Mouse (Mus musculus): Measurements from ENCODE around the gene Edem3. TPM values are rescaled to one million over a fixed set of nuclear protein-coding genes. Genes with fewer than 3 reads are reported as not detected.
"Not testable (repeated sequence)": the region's sequence is repeated elsewhere in the genome, so short reads cannot be mapped to it uniquely, and the experiment has no call there.

Gene Edem3
- polyA plus RNA-seq, 1 experiment from 2014 or later = 12.9 TPM

- DNase-seq (ENCODE audit: low spot score) = no peak
- H3K4me3 ChIP-seq = no peak overlapping the region
- no peak overlapping the region for H3K27ac ChIP-seq
- no peaks in the 10 kb centered on the region for H3K9me3 ChIP-seq
- H3K4me1 ChIP-seq (replicated peaks) = no peaks in the 10 kb centered on the region
- 87% methylated on average over 5 of the region's 5 CpGs for WGBS
- H3K27me3 ChIP-seq (ENCODE audit: insufficient read depth, poor library complexity, severe bottlenecking) = no peaks in the 10 kb centered on the region
- H3K36me3 ChIP-seq = peaks cover 32% of the 10 kb centered on the region
Measured at GRCm38 (mm10) chr1:151786406-151786805, 31.2 kb downstream of the Edem3 start.

DNA sequence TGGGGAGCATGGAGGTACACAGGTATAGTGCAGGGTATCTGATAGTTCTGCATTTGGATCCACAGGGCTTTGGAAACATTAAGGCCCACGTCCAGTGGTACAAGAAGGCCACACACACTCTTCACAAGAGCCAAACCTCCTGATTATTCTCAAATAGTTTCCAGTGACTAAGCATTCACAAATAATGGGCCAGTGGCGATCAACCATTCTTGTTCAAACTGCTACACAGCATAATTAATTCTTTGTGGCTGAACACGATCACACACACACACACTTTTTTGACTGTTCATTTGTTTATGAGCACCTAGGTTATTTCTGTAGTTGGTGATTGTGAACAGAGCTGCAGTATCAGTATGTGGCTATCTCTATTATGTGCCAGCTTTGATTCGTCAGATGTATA, 34.0 kb downstream of the Edem3 start:
- H3K27me3 ChIP-seq (ENCODE audit: insufficient read depth, poor library complexity, severe bottlenecking) = no peaks in the 10 kb centered on the region
- no peak overlapping the region; the same call in 1 of the 2 replicates for H3K27ac ChIP-seq
- DNase-seq (ENCODE audit: low spot score) = no peak
- no peak overlapping the region for H3K4me3 ChIP-seq
- peaks cover 25% of the 10 kb centered on the region for H3K36me3 ChIP-seq
- 71% methylated on average over 4 of the region's 4 CpGs for WGBS
- H3K9me3 ChIP-seq = no peaks in the 10 kb centered on the region
- no peaks in the 10 kb centered on the region for H3K4me1 ChIP-seq (replicated peaks)

GRCm38 (mm10) chr1:151792076-151792475, 36.9 kb downstream of the Edem3 start:
- not testable (repeated sequence) for H3K27me3 ChIP-seq (ENCODE audit: insufficient read depth, poor library complexity, severe bottlenecking); H3K4me3 ChIP-seq; H3K27ac ChIP-seq; DNase-seq (ENCODE audit: low spot score); H3K4me1 ChIP-seq (replicated peaks); H3K9me3 ChIP-seq
- peaks cover 26% of the 10 kb centered on the region for H3K36me3 ChIP-seq
- 92% methylated on average over 8 of the region's 8 CpGs for WGBS

DNA sequence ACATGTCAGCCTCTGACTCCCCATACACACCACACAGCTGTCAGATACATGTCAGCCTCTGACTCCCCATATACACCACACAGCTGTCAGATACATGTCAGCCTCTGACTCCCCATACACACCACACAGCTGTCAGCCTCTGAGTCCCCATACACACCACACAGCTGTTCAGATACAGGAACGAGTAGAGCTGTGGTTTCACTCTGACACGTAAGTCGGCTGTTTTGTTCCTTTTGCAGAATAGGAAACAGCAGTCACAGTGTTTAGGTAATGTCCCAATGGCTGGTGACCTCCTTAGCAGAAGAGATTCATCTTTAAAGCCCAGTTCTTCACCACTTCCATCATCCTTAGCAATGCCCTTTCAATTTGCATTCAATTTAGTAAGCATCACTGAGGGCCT, 47.6 kb downstream of the Edem3 start:
- not testable (repeated sequence) for H3K9me3 ChIP-seq; H3K4me1 ChIP-seq (replicated peaks); H3K4me3 ChIP-seq; H3K27me3 ChIP-seq (ENCODE audit: insufficient read depth, poor library complexity, severe bottlenecking); H3K27ac ChIP-seq; DNase-seq (ENCODE audit: low spot score)
- peaks cover 71% of the 10 kb centered on the region for H3K36me3 ChIP-seq
- 83% methylated on average over 3 of the region's 3 CpGs for WGBS

- no peaks in the 10 kb centered on the region for H3K27me3 ChIP-seq (ENCODE audit: insufficient read depth, poor library complexity, severe bottlenecking)
- peaks cover 7% of the 10 kb centered on the region for H3K4me1 ChIP-seq (replicated peaks)
- H3K9me3 ChIP-seq = no peaks in the 10 kb centered on the region
- peaks cover 64% of the 10 kb centered on the region for H3K36me3 ChIP-seq
- DNase-seq (ENCODE audit: low spot score) = no peak
- 91% methylated on average over 5 of the region's 5 CpGs for WGBS
- no peak overlapping the region for H3K4me3 ChIP-seq
- H3K27ac ChIP-seq = no peak overlapping the region
Measured at GRCm38 (mm10) chr1:151807286-151807685, 52.1 kb downstream of the Edem3 start.

DNA sequence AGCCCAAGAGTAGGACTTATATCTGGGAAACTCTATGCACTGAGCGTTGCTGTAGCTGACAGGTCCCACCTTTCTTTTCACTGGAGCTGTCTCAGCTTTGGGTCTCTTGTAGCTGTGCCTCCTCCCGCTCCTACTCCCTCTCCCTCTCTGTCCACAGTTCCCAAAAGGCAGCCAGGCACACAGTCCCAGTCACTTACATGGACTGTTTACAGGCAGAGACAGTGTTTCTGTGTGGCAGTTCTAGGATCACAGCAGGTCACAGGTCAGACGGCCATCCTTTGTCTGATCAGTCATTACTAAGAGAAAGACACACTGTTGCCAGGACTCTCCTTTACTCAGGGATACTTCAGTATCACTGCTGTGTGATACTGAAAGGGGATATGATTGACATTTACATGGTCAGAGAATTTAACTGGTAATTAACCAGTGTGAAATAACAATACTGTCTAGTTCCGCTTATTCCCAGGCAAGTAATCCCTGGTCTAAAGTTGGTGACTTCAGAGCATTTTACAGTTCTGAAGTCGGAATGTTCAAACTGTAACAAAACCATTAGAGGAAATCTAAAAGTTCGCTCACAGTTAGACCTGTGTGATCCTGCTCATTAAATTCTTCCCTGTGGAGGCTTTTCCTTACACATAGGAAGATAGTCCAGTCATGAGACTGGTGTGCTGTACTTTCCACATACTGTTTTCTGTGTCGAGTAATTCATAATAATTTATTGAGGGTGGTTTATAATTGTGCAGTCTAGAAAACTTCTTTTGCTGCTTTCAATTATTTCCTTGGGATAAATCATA, 55.7 kb downstream of the Edem3 start:
- Histone ChIP-seq H3K4me3 (no peak overlapping the region), H3K27ac (no peak overlapping the region), H3K9me3 (no peaks in the 10 kb centered on the region), H3K36me3 (peaks cover 66% of the 10 kb centered on the region), H3K27me3 (ENCODE audit: insufficient read depth, poor library complexity, severe bottlenecking) (no peaks in the 10 kb centered on the region), H3K4me1 (replicated peaks) (peaks cover 7% of the 10 kb centered on the region)
- peak; percentile 44 for DNase-seq (ENCODE audit: low spot score)
- WGBS = 61% methylated on average over 7 of the region's 7 CpGs

- Histone ChIP-seq H3K4me1 (replicated peaks) (peaks cover 7% of the 10 kb centered on the region), H3K27ac (no peak overlapping the region), H3K4me3 (no peak overlapping the region), H3K36me3 (peaks cover 68% of the 10 kb centered on the region), H3K9me3 (no peaks in the 10 kb centered on the region), H3K27me3 (ENCODE audit: insufficient read depth, poor library complexity, severe bottlenecking) (no peaks in the 10 kb centered on the region)
- 90% methylated on average over 16 of the region's 16 CpGs for WGBS
- DNase-seq (ENCODE audit: low spot score) = no peak
Measured at GRCm38 (mm10) chr1:151811456-151811855, 56.3 kb downstream of the Edem3 start.

GRCm38 (mm10) chr1:151812004-151812712, 57.0 kb downstream of the Edem3 start:
- H3K27me3 ChIP-seq (ENCODE audit: insufficient read depth, poor library complexity, severe bottlenecking) = no peaks in the 10 kb centered on the region
- no peak for DNase-seq (ENCODE audit: low spot score)
- no peak overlapping the region for H3K27ac ChIP-seq
- 85% methylated on average over 13 of the region's 13 CpGs for WGBS
- H3K9me3 ChIP-seq = no peaks in the 10 kb centered on the region
- no peak overlapping the region for H3K4me3 ChIP-seq
- peaks cover 7% of the 10 kb centered on the region for H3K4me1 ChIP-seq (replicated peaks)
- H3K36me3 ChIP-seq = peaks cover 67% of the 10 kb centered on the region

- H3K36me3 ChIP-seq = peaks cover 61% of the 10 kb centered on the region
- WGBS = 89% methylated on average over 3 of the region's 3 CpGs
- H3K27ac ChIP-seq = no peak overlapping the region
- H3K4me3 ChIP-seq = no peak overlapping the region
- no peaks in the 10 kb centered on the region for H3K27me3 ChIP-seq (ENCODE audit: insufficient read depth, poor library complexity, severe bottlenecking)
- H3K4me1 ChIP-seq (replicated peaks) = no peaks in the 10 kb centered on the region; the same call in none of the 2 replicates
- no peaks in the 10 kb centered on the region for H3K9me3 ChIP-seq
- no peak for DNase-seq (ENCODE audit: low spot score)
Measured at GRCm38 (mm10) chr1:151816051-151816450, 60.9 kb downstream of the Edem3 start.

- no peak for DNase-seq (ENCODE audit: low spot score)
- no peaks in the 10 kb centered on the region for H3K27me3 ChIP-seq (ENCODE audit: insufficient read depth, poor library complexity, severe bottlenecking)
- 91% methylated on average over 7 of the region's 7 CpGs for WGBS
- H3K9me3 ChIP-seq = no peaks in the 10 kb centered on the region
- peaks cover 41% of the 10 kb centered on the region for H3K36me3 ChIP-seq
- no peak overlapping the region for H3K4me3 ChIP-seq
- no peaks in the 10 kb centered on the region for H3K4me1 ChIP-seq (replicated peaks)
- H3K27ac ChIP-seq = no peak overlapping the region
Measured at GRCm38 (mm10) chr1:151819190-151819589, 64.0 kb downstream of the Edem3 start.

- H3K27me3 ChIP-seq (ENCODE audit: insufficient read depth, poor library complexity, severe bottlenecking) = no peaks in the 10 kb centered on the region
- H3K9me3 ChIP-seq = no peaks in the 10 kb centered on the region
- peak; percentile 49 for DNase-seq (ENCODE audit: low spot score)
- H3K27ac ChIP-seq = no peak overlapping the region
- 33% methylated on average over 5 of the region's 5 CpGs for WGBS
- H3K4me3 ChIP-seq = no peak overlapping the region
- no peaks in the 10 kb centered on the region for H3K4me1 ChIP-seq (replicated peaks)
- peaks cover 30% of the 10 kb centered on the region for H3K36me3 ChIP-seq
Measured at GRCm38 (mm10) chr1:151820457-151820856, 65.3 kb downstream of the Edem3 start.

DNA sequence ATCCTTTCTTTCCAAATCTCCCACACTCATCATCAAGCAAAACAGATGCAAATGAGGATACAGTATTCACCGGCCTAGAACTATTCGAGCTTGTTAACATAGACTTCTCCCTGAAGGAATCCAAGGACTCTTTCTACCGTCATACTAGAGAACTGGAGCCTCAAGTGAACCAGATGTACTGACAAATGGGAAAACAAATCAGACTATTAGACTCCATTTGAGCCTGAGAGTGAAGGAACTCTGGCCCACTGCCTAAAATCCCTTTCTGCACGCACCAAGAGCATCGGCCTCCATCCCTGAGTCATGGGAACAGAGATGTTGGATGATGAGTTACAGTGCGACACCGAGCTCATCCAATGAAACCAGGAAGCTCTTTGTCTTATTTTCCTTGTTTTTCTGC, 69.9 kb downstream of the Edem3 start:
- H3K27ac ChIP-seq = no peak overlapping the region
- no peak for DNase-seq (ENCODE audit: low spot score)
- no peaks in the 10 kb centered on the region for H3K36me3 ChIP-seq
- H3K4me1 ChIP-seq (replicated peaks) = no peaks in the 10 kb centered on the region
- 92% methylated on average over 7 of the region's 7 CpGs for WGBS
- H3K4me3 ChIP-seq = no peak overlapping the region
- no peaks in the 10 kb centered on the region for H3K27me3 ChIP-seq (ENCODE audit: insufficient read depth, poor library complexity, severe bottlenecking)
- H3K9me3 ChIP-seq = no peaks in the 10 kb centered on the region

- no peaks in the 10 kb centered on the region for H3K4me1 ChIP-seq (replicated peaks)
- no peaks in the 10 kb centered on the region for H3K36me3 ChIP-seq
- no peaks in the 10 kb centered on the region for H3K27me3 ChIP-seq (ENCODE audit: insufficient read depth, poor library complexity, severe bottlenecking)
- H3K9me3 ChIP-seq = peaks cover 15% of the 10 kb centered on the region
- H3K4me3 ChIP-seq = no peak overlapping the region
- WGBS = 88% methylated on average over 3 of the region's 3 CpGs
- H3K27ac ChIP-seq = no peak overlapping the region
- no peak for DNase-seq (ENCODE audit: low spot score)
Measured at GRCm38 (mm10) chr1:151831791-151832190, 76.6 kb downstream of the Edem3 start.
